Mouse (Mus musculus): Measurements from ENCODE around the gene Rapgef1. TPM values are rescaled to one million over a fixed set of nuclear protein-coding genes. Genes with fewer than 3 reads are reported as not detected.

The Rapgef1 gene
- 2.0 and 2.1 TPM in 2 replicates for polyA plus RNA-seq (2012)

DNA sequence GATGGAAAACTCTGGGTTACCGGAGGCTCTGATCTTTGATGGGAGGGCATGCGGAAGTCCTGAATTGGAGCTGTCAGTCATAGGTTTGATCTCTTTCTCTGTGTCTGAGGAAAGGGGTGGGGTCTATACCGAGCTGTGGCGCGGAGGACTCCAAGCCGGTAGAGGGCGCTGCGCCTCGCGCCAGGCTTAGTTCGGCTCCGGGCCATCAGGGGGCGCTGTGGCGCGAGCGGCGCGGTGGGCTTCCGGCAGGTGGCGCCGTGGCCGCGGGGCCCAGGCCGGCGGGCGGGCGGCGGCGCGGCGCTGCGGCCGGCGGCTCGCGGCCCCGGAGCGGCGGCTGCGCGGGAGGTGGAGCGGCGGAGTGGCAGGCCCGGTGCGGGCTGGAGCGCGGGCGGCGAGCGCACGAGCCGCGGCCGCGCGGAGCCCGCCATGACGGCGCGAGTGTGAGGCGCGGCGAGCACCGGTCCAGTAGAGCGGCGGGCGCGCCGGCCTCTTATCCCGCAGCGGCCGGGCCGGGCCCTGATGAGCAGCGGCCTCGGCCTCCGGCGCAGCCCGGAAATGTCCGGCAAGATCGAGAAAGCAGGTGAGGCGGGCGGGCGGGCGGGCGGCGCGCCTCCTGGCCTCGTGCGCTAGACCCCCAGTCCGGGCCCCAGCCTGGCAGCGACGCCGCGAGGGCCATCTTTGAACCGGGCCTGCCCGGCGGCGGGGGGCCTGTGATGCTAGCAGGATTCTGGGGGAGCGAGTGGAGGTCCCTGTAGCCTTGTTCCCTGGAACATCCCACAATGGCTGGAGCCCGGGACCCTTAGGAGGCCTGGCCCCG, at the start of gene Rapgef1:
Rapgef1 (plus strand) TSS at position 237 of the 817 bp plus-strand sequence.
- TF ChIP-seq GATA1 (IDR thresholded peaks at IDR 0.05; ENCODE audit: low read length) = no peak
- no peak for TF ChIP-seq TAL1 (IDR thresholded peaks at IDR 0.05; ENCODE audit: low read length)
- peaks cover 49% of the 10 kb centered on the region for H3K4me1 ChIP-seq (ENCODE audit: control insufficient read depth)

DNA sequence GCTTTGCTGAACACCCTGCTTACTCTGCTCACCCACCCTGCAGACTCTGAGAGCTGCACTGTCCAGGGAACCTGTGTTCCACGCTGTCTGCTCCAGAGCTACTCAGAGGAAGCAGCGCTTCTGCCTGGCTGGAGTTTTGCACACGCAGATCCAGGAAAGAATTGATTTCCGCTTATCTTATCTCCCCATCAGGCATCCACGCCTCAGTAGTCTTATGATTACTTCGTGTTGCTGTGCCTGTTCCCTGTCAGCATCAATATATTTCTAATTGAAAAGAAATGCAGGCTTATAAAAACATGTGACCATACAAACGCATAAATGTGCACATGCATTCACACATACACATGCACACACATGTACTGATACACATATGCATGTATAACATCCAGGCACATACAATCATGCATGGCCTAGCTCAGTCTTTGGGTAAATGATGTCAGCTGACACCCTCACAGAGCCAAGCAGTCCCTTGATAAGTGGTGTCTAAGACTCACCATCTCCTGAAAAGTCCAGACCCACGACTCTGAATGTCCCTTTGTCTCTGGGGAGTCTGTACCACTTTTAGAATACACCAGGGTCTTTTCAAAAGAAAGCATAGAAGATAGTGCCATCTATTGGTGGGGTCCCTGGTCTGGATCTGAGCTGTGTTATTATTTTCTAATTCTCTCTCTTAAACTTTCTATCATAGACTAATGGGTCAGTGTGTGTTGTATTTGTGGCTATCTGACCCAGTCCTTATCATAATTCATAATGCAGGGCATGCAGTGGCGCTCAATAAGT, 47.4 kb upstream of the Rapgef1 start:
- Histone ChIP-seq H3K4me1 (ENCODE audit: control insufficient read depth) (peaks cover 7% of the 10 kb centered on the region), H3K36me3 (ENCODE audit: control insufficient read depth) (no peaks in the 10 kb centered on the region), H3K4me3 (replicated peaks) (no peak overlapping the region), H3K27me3 (ENCODE audit: control insufficient read depth) (no peaks in the 10 kb centered on the region), H3K9me3 (ENCODE audit: control insufficient read depth, low read length) (no peaks in the 10 kb centered on the region)
- no peak for TF ChIP-seq TAL1 (IDR thresholded peaks at IDR 0.05; ENCODE audit: low read length)
- TF ChIP-seq GATA1 (IDR thresholded peaks at IDR 0.05; ENCODE audit: low read length) = no peak

More for the DNA sequence above, at the start of gene Rapgef1:
- no peaks in the 10 kb centered on the region for H3K9me3 ChIP-seq (ENCODE audit: control insufficient read depth, low read length)
- peaks cover 16% of the 10 kb centered on the region for H3K36me3 ChIP-seq (ENCODE audit: control insufficient read depth)
- peak within 1 kb of the TSS; percentile 83 for H3K4me3 ChIP-seq (replicated peaks)
- peaks cover 3% of the 10 kb centered on the region; the same call in 1 of the 2 replicates for H3K27me3 ChIP-seq (ENCODE audit: control insufficient read depth)

DNA sequence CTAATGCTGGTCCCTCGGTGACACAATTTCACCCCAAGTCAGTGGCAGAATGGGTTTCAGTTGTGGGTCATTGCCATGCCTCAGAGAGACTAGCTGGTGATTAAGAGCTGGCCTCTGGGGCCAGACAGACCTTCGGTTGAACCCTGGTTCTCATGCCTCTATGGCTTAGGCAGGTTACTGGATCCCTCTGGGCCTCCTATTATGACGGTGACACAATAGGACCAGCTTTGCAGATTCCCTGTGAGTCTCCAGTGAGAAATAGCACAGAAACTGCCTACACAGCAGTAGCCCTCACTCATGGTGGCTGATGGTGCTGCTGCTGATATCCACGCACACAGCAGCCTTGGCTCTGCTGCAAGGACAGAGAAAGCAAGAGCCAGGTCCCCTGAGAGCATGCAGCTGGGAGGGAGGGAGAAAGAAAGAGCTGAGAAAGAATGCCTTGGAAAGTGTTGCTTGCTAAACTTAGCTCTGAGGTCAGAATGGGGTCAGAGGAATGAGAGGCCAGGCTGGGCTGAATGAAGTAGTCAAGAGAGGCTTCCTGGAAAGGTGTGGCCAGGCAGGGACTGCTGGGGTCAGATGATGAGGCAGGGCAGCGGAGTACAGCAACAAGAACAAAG, 46.6 kb upstream of the Rapgef1 start:
- no peaks in the 10 kb centered on the region for H3K36me3 ChIP-seq (ENCODE audit: control insufficient read depth)
- no peak for TF ChIP-seq GATA1 (IDR thresholded peaks at IDR 0.05; ENCODE audit: low read length)
- TF ChIP-seq TAL1 (IDR thresholded peaks at IDR 0.05; ENCODE audit: low read length) = no peak
- no peaks in the 10 kb centered on the region for H3K9me3 ChIP-seq (ENCODE audit: control insufficient read depth, low read length)
- no peak overlapping the region for H3K4me3 ChIP-seq (replicated peaks)
- H3K4me1 ChIP-seq (ENCODE audit: control insufficient read depth) = peaks cover 6% of the 10 kb centered on the region
- no peaks in the 10 kb centered on the region for H3K27me3 ChIP-seq (ENCODE audit: control insufficient read depth)

GRCm38 (mm10) chr2:29573591-29573990, 45.9 kb upstream of the Rapgef1 start:
- no peaks in the 10 kb centered on the region for H3K36me3 ChIP-seq (ENCODE audit: control insufficient read depth)
- no peaks in the 10 kb centered on the region; the same call in 1 of the 2 replicates for H3K4me1 ChIP-seq (ENCODE audit: control insufficient read depth)
- no peaks in the 10 kb centered on the region for H3K9me3 ChIP-seq (ENCODE audit: control insufficient read depth, low read length)
- TF ChIP-seq TAL1 (IDR thresholded peaks at IDR 0.05; ENCODE audit: low read length) (no peak), GATA1 (IDR thresholded peaks at IDR 0.05; ENCODE audit: low read length) (no peak)
- H3K4me3 ChIP-seq (replicated peaks) = no peak overlapping the region
- no peaks in the 10 kb centered on the region for H3K27me3 ChIP-seq (ENCODE audit: control insufficient read depth)

DNA sequence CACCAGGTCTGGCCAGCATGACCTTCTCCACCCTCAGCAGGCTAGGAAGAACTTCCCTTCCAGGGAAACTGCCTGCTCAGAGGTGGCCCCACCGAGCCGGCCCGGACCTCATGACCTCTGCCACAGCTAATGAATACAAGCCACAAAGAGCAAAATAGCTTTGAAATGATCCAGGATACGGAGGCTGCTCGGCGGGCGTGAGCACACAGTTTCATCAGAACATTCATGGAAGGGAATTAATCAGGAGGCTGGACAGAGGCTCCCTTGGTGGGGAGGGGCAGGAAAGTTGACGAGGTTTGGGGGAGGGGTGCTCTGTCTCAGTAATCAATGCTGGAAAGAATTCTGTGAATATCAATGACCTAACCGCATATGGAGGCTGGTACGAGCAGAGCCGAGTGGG, 45.3 kb upstream of the Rapgef1 start:
- H3K9me3 ChIP-seq (ENCODE audit: control insufficient read depth, low read length) = no peaks in the 10 kb centered on the region
- H3K27me3 ChIP-seq (ENCODE audit: control insufficient read depth) = no peaks in the 10 kb centered on the region
- H3K4me3 ChIP-seq (replicated peaks) = no peak overlapping the region
- TF ChIP-seq GATA1 (IDR thresholded peaks at IDR 0.05; ENCODE audit: low read length) = no peak
- H3K36me3 ChIP-seq (ENCODE audit: control insufficient read depth) = no peaks in the 10 kb centered on the region
- H3K4me1 ChIP-seq (ENCODE audit: control insufficient read depth) = no peaks in the 10 kb centered on the region; the same call in 1 of the 2 replicates

DNA sequence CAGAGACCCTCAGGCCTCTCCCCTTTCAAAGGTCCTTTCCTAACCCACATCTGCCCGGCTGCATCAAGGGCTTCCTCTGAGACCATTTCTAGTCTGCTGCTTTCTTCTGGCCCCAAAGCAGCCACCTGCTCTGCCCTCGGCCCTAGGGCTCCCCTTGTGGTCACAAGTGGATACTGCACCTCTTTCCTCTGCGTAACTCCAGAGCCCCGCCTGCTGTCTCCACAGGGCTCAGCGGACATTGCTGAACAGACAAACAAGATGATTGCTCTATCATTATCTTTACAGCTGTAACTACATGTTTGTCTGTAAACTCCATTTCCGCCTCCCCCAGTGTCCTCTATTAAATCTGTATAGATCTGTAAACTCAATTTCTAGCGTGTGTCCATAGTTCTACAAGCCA, 37.1 kb upstream of the Rapgef1 start:
- Histone ChIP-seq H3K9me3 (ENCODE audit: control insufficient read depth, low read length) (no peaks in the 10 kb centered on the region), H3K27me3 (ENCODE audit: control insufficient read depth) (no peaks in the 10 kb centered on the region), H3K36me3 (ENCODE audit: control insufficient read depth) (no peaks in the 10 kb centered on the region), H3K4me3 (replicated peaks) (no peak overlapping the region), H3K4me1 (ENCODE audit: control insufficient read depth) (no peaks in the 10 kb centered on the region)
- TF ChIP-seq GATA1 (IDR thresholded peaks at IDR 0.05; ENCODE audit: low read length) (no peak), TAL1 (IDR thresholded peaks at IDR 0.05; ENCODE audit: low read length) (no peak)

DNA sequence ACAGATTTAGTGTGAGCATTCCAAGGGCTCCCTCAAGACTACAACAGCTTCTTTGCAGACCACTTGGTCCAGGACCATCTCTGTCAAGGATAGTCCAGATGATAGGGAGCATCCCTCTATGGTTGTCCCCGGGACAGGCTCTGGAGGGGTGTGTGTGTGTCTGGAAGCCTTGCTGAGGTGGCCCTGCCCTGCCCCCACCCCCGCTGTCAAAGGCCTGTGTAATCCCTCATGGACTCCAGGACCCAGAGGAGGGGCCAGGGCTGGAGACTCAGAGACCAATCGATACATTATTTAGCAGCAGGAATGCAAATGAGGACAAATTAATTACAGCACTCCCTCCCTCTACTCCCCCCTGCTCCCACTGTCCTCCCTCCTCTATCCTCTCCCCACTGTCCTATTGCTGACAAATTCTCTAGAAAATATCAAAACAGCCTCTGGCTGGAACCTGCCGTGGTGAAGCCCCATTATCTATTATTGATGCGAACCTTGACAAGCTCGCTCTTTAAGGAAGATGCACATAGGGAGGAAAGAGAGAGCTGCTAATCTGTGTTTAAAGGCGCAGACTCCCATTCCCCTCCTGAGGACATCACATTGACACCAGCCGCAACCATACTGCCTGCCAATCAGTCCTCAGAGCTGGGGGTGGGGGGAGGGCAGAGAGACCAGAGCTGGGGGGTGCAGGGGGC, 33.4 kb upstream of the Rapgef1 start:
- Histone ChIP-seq H3K27me3 (ENCODE audit: control insufficient read depth) (no peaks in the 10 kb centered on the region), H3K4me3 (replicated peaks) (no peak overlapping the region), H3K9me3 (ENCODE audit: control insufficient read depth, low read length) (no peaks in the 10 kb centered on the region), H3K4me1 (ENCODE audit: control insufficient read depth) (no peaks in the 10 kb centered on the region), H3K36me3 (ENCODE audit: control insufficient read depth) (no peaks in the 10 kb centered on the region)
- TF ChIP-seq TAL1 (IDR thresholded peaks at IDR 0.05; ENCODE audit: low read length) = no peak
- no peak for TF ChIP-seq GATA1 (IDR thresholded peaks at IDR 0.05; ENCODE audit: low read length)

GRCm38 (mm10) chr2:29588006-29588405, 31.5 kb upstream of the Rapgef1 start:
- Histone ChIP-seq H3K27me3 (ENCODE audit: control insufficient read depth) (no peaks in the 10 kb centered on the region), H3K4me1 (ENCODE audit: control insufficient read depth) (no peaks in the 10 kb centered on the region), H3K4me3 (replicated peaks) (no peak overlapping the region), H3K36me3 (ENCODE audit: control insufficient read depth) (no peaks in the 10 kb centered on the region), H3K9me3 (ENCODE audit: control insufficient read depth, low read length) (no peaks in the 10 kb centered on the region)
- no peak for TF ChIP-seq TAL1 (IDR thresholded peaks at IDR 0.05; ENCODE audit: low read length)
- TF ChIP-seq GATA1 (IDR thresholded peaks at IDR 0.05; ENCODE audit: low read length) = no peak
